Mouse (Mus musculus) heart, embryonic 15.5 days (tissue): Measurements from ENCODE around the gene Gm2663. TPM values are rescaled to one million over a fixed set of nuclear protein-coding genes. Genes with fewer than 3 reads are reported as not detected.
"Not testable (repeated sequence)": the region's sequence is repeated elsewhere in the genome, so short reads cannot be mapped to it uniquely, and the experiment has no call there.

ENCODE experiments used
- ATAC-seq: fragments of 200-750 bp; cut with Nextera tagmentation; replicated peaks from 2 replicates; pipeline ENCODE4 v1.8.0; 2017; ENCODE audit warnings: low read depth, moderate TSS enrichment; ENCODE audit not compliant: insufficient number of reproducible peaks, insufficient read depth, low FRiP score
- H3K27ac ChIP-seq: fragments of 300-500 bp; sonication (generic); 2 replicates; pipeline ENCODE4 v1.5.1; 2015; ENCODE audit warnings: mild to moderate bottlenecking, inconsistent platforms
- H3K27me3 ChIP-seq: fragments of 300-500 bp; sonication (generic); 2 replicates; pipeline ENCODE4 v1.6.1; 2015; ENCODE audit warnings: inconsistent platforms
- H3K36me3 ChIP-seq: fragments of 300-500 bp; sonication (generic); 2 replicates; pipeline ENCODE4 v1.6.1; 2015; ENCODE audit warnings: mild to moderate bottlenecking, inconsistent platforms
- H3K4me1 ChIP-seq: fragments of 300-500 bp; sonication (generic); replicated peaks from 2 replicates; pipeline ENCODE4 v1.6.1; 2015; ENCODE audit warnings: inconsistent platforms
- H3K4me2 ChIP-seq: fragments of 300-500 bp; sonication (generic); 2 replicates; pipeline ENCODE4 v1.6.1; 2015; ENCODE audit warnings: inconsistent platforms, mild to moderate bottlenecking, moderate library complexity
- H3K4me3 ChIP-seq: fragments of 300-500 bp; sonication (generic); 2 replicates; pipeline ENCODE4 v1.5.1; 2015; ENCODE audit warnings: mild to moderate bottlenecking, inconsistent platforms
- H3K9ac ChIP-seq: fragments of 300-500 bp; sonication (generic); 2 replicates; pipeline ENCODE4 v1.6.1; 2015; ENCODE audit warnings: mild to moderate bottlenecking, inconsistent platforms
- H3K9me3 ChIP-seq: fragments of 300-500 bp; sonication (generic); replicated peaks from 2 replicates; pipeline ENCODE4 v1.6.1; 2016; ENCODE audit warnings: inconsistent platforms
- WGBS: fragments of 180-500 bp; shearing (Covaris S2); methylation state at CpG from one replicate; pipeline ENCODE4 v1.1.7; 2015; ENCODE audit warnings: mixed read lengths; 5-methylcytosine and 5-hydroxymethylcytosine counted together
- polyA plus RNA-seq: library from polyadenylated mRNA; unstranded; fragments of >200 nt; fragmentation: Nextera tagmentation; extraction: Ambion mirVana; gene quantifications from 2 replicates; pipeline ENCODE4 v1.2.1, GENCODE M21; 2015

The Gm2663 gene
- 0.34 TPM in 1 of 2 replicates, not detected in the other for polyA plus RNA-seq

DNA sequence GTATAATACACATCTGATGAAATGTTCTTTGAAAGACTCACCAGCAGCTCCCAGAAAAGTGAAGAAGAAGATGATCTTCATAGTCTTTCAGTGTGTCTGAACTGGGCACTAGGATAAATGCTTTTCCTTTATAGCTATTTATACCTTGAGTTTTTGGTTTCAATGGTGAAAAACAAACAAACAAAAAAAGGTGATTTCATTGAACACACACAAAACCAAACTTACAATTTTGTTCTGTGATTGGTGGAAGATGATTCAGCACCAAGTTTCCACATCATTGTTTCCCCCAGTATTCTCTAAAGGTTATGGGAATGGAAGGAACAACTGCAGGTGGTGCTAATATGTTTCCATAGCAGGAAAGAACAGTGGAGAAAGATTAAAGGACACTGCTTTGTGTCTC, at the start of gene Gm2663:
Gm2663 (minus strand) TSS at position 101 of the 400 bp plus-strand sequence.
- not testable (repeated sequence) for H3K4me2 ChIP-seq, H3K27me3 ChIP-seq, H3K36me3 ChIP-seq, H3K9ac ChIP-seq, H3K4me3 ChIP-seq, H3K4me1 ChIP-seq, H3K9me3 ChIP-seq, H3K27ac ChIP-seq, ATAC-seq

DNA sequence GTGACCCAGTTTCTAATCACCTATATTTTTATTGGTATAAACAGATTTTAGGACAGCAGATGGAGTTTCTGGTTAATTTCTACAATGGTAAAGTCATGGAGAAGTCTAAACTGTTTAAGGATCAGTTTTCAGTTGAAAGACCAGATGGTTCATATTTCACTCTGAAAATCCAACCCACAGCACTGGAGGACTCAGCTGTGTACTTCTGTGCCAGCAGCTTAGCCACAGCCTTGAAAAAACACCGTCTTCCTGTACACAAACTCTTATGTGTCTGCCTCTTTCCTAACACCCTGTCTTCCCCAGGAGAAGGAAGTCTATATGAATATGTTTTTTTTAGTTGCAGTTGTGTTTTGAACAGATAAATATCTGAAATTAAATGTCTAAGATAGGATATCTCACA, 49.3 kb upstream of the Gm2663 start:
- no peak overlapping the region for H3K4me2 ChIP-seq
- H3K36me3 ChIP-seq: no peaks in the 10 kb centered on the region
- no peaks in the 10 kb centered on the region for H3K27me3 ChIP-seq
- no peak for ATAC-seq
- no peak overlapping the region for H3K4me3 ChIP-seq
- H3K27ac ChIP-seq: no peak overlapping the region
- no peak overlapping the region for H3K9ac ChIP-seq
- H3K4me1 ChIP-seq: no peaks in the 10 kb centered on the region
- no peaks in the 10 kb centered on the region for H3K9me3 ChIP-seq
- 46% methylated on average over 1 of the region's 1 CpGs for WGBS

DNA sequence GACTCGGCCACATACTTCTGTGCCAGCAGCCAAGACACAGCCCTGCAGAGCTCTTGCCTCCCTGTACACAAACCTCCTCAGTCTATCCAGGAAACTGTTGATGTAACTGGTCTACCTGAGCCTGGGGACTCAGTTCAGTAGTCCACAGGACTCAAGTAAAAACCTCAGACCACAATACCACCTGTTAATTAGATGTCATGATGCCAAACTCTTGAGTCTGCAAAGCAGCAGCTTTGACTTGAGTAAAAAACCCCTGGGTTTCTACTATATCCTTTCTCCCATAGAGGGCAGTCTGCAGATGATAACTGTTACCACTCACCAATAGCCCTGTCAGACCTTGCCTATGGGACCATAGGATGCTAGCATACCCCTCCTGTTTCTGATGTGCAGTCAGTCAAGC, 48.7 kb upstream of the Gm2663 start:
- Histone ChIP-seq H3K4me2 (no peak overlapping the region), H3K9me3 (no peaks in the 10 kb centered on the region), H3K4me3 (no peak overlapping the region), H3K27me3 (no peaks in the 10 kb centered on the region), H3K4me1 (no peaks in the 10 kb centered on the region), H3K27ac (no peak overlapping the region), H3K36me3 (no peaks in the 10 kb centered on the region), H3K9ac (no peak overlapping the region)
- 71% methylated on average over 1 of the region's 1 CpGs for WGBS
- no peak for ATAC-seq

DNA sequence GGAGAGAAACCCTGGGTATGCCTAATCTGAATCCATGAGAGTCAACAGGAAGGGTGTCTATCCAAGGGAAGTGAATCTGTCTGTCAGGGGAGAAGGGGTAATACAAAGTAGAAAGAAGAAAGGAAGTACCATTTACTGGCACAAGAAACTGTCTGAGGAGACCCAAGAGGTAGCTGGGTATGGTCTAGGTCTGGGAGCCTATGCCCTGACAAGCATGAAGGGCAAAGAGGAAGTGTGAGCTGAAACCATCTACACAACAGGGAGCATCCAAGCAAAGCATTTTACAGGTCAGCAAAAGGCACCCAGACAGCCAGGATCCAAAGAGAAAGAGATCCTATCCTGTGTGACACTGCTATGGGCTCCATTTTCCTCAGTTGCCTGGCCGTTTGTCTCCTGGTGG, 47.9 kb upstream of the Gm2663 start:
- Histone ChIP-seq H3K27ac (no peak overlapping the region), H3K27me3 (no peaks in the 10 kb centered on the region), H3K9ac (no peak overlapping the region), H3K36me3 (no peaks in the 10 kb centered on the region), H3K4me1 (no peaks in the 10 kb centered on the region), H3K4me3 (no peak overlapping the region), H3K9me3 (no peaks in the 10 kb centered on the region), H3K4me2 (no peak overlapping the region)
- no peak for ATAC-seq
- 81% methylated on average over 1 of the region's 1 CpGs for WGBS

DNA sequence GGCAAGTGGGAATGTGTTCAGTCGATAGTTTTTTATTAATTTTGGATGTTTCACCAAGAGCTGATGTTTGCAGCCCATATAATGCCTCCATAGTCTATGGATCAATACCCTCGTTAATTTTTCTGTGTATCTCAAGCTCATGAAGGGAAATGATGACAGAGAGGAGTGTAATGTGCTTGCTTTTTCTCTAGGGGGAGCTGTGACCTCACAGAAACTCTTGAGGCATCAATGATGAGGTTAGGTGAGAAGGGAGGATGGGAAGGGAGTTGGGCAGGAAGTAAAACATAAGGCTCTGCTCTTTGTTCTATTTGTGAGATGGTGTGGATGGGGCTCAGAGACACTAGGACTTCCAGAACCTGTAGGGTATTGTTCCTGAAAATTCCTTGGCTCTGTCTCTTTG, 47.3 kb upstream of the Gm2663 start:
- ATAC-seq: no peak
- no peaks in the 10 kb centered on the region for H3K36me3 ChIP-seq
- WGBS: 54% methylated on average over 2 of the region's 2 CpGs

DNA sequence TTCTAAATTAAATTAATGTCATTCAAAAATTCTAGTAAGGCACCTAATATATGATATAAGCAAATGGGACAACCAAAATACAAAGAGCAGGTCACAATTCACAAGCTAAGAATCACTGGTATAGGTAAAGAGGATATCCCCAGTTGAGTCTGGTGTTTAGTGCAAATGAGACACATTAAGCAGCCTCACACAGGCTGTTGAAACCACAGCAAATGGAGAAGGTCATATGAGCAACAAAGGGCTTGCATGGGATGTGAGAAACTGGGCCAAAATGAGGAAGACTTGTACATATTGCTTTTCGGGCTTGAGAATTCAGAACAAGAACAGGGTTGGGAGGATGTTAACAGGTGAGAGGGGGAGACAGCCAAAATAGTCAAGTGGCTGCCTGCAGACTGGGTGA, 45.5 kb upstream of the Gm2663 start:
- no peaks in the 10 kb centered on the region for H3K27me3 ChIP-seq
- 68% methylated on average over 1 of the region's 1 CpGs for WGBS
- no peak overlapping the region for H3K4me3 ChIP-seq
- no peak overlapping the region for H3K4me2 ChIP-seq
- H3K4me1 ChIP-seq: no peaks in the 10 kb centered on the region
- ATAC-seq: no peak
- H3K9me3 ChIP-seq: no peaks in the 10 kb centered on the region
- no peaks in the 10 kb centered on the region for H3K36me3 ChIP-seq
- H3K9ac ChIP-seq: no peak overlapping the region
- H3K27ac ChIP-seq: no peak overlapping the region

More for the DNA sequence above, 47.3 kb upstream of the Gm2663 start:
- Histone ChIP-seq H3K9ac (no peak overlapping the region), H3K27me3 (no peaks in the 10 kb centered on the region), H3K4me1 (no peaks in the 10 kb centered on the region), H3K9me3 (no peaks in the 10 kb centered on the region), H3K4me2 (no peak overlapping the region), H3K27ac (no peak overlapping the region), H3K4me3 (no peak overlapping the region)

DNA sequence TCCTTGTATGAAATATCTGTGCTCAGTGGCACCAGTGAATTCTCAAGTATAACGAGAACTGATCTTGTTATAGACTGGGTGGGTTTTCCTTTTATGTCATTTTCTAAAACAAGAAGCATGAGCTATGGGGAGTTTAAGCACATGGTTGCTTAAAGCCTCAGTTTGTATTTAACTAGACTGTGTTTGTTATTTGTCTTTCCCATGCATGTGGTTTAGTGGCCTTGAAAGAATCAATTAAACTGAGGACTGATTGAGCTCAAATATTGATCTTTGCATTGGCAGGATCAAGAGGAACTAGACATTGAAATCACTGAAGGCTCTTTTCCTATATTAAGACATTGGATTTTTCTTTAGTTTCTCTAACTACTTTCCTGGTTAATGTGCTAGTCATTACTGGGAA, 45.0 kb upstream of the Gm2663 start:
- no peak overlapping the region for H3K4me2 ChIP-seq
- H3K36me3 ChIP-seq: no peaks in the 10 kb centered on the region
- no peak overlapping the region for H3K4me3 ChIP-seq
- H3K9me3 ChIP-seq: no peaks in the 10 kb centered on the region
- no peak for ATAC-seq
- no peaks in the 10 kb centered on the region for H3K4me1 ChIP-seq
- no peaks in the 10 kb centered on the region for H3K27me3 ChIP-seq
- WGBS: 68% methylated on average over 1 of the region's 1 CpGs
- no peak overlapping the region for H3K9ac ChIP-seq
- no peak overlapping the region for H3K27ac ChIP-seq

DNA sequence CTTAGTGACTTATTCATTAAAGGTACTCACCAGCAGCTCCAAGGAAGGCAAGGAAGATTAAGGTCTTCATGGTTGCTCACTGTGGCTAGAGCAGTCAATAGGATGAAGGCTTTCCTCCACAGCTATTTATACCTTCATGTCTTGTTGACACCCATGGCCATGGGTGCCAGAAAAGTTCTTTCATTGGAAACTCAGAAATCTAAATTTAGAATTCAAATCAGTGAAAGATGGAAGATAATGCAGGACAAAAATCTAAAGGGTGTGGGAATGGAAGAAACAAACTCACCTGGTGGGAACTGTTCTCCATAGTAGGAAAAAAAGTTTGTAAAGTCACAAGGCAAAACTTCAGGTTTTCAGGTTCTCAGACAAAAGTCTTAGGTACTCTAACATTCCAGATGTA, 36.1 kb upstream of the Gm2663 start, which contains the start of gene 2210010C04Rik:
2210010C04Rik (minus strand) TSS at position 101 of the 400 bp plus-strand sequence.
- H3K9ac ChIP-seq: no peak within 1 kb of the TSS
- H3K4me1 ChIP-seq: no peaks in the 10 kb centered on the region
- no peak within 1 kb of the TSS for H3K27ac ChIP-seq
- no peak for ATAC-seq
- no peaks in the 10 kb centered on the region for H3K36me3 ChIP-seq
- H3K4me2 ChIP-seq: no peak within 1 kb of the TSS
- H3K27me3 ChIP-seq: no peaks in the 10 kb centered on the region
- no peak within 1 kb of the TSS for H3K4me3 ChIP-seq
- H3K9me3 ChIP-seq: no peaks in the 10 kb centered on the region

DNA sequence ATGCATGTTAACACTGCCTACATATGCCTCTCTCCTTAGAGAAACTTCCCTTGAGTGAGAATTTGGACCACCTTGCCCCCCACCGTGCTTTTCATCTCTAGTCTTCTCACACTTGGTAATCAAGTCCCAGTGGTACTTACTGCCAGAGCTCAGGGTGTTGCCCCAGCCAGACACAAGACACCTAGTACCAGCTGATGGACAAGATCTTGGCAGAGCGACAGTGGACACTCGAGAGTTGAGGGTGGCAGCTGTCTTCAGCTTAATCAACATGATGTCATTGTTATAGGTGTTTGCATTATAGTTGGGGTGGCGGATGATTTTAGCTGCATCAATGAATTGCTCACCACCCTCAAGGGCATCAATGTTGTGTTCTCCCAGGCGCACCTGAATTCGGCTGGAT, 33.5 kb upstream of the Gm2663 start:
- no peaks in the 10 kb centered on the region for H3K27me3 ChIP-seq
- no peaks in the 10 kb centered on the region for H3K9me3 ChIP-seq
- no peak overlapping the region for H3K9ac ChIP-seq
- no peak overlapping the region for H3K4me2 ChIP-seq
- H3K27ac ChIP-seq: no peak overlapping the region
- 78% methylated on average over 6 of the region's 6 CpGs for WGBS
- no peak overlapping the region for H3K4me3 ChIP-seq
- no peaks in the 10 kb centered on the region for H3K4me1 ChIP-seq
- no peak for ATAC-seq
- H3K36me3 ChIP-seq: no peaks in the 10 kb centered on the region

DNA sequence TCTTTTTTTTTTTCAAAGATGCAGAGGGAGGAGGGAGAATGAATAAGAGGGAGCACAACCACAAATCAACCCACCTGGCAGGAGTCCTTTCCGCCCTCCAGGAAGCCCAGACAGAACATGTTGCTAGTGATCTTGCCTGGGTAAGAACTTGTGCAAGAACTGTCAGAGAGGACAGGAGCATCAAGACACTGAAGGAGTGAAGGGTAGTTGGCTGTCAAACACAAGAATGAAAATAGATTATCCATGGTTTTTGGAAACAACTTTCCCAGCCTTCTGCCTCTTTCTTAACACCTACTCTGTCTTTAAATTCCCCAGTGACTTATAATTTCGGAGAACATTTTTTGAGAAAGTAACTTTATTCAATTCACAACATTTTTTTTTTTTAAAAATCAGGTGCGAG, 33.0 kb upstream of the Gm2663 start:
- WGBS: 76% methylated on average over 3 of the region's 3 CpGs
- H3K4me1 ChIP-seq: no peaks in the 10 kb centered on the region
- no peaks in the 10 kb centered on the region for H3K36me3 ChIP-seq
- no peak overlapping the region for H3K9ac ChIP-seq
- no peak overlapping the region for H3K27ac ChIP-seq
- H3K27me3 ChIP-seq: no peaks in the 10 kb centered on the region
- H3K4me3 ChIP-seq: no peak overlapping the region
- no peak overlapping the region for H3K4me2 ChIP-seq
- ATAC-seq: no peak
- no peaks in the 10 kb centered on the region for H3K9me3 ChIP-seq

DNA sequence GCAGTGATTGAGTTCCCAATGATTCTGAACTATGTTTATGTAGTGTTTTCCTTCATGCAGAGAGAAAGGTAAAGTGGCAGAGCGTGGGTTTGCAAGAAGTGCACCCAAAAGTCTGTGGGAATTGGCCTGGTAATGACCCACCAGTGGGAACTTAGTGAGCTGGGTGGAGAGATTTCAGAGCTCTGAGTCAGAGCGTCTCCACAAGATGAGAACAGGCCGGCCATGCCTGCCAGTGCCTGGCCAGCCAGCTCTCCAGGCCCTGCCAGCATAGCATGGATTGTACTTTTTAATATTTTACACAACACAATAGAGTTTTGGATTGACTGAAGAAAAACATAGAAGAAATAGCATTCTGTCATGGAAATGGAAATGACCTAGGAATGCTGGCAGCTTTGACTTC, 31.5 kb upstream of the Gm2663 start:
- no peak for ATAC-seq
- no peak overlapping the region for H3K4me3 ChIP-seq
- no peak overlapping the region for H3K27ac ChIP-seq
- no peak overlapping the region for H3K9ac ChIP-seq
- H3K27me3 ChIP-seq: no peaks in the 10 kb centered on the region
- 72% methylated on average over 3 of the region's 3 CpGs for WGBS
- H3K9me3 ChIP-seq: no peaks in the 10 kb centered on the region
- no peak overlapping the region for H3K4me2 ChIP-seq
- H3K4me1 ChIP-seq: no peaks in the 10 kb centered on the region
- H3K36me3 ChIP-seq: no peaks in the 10 kb centered on the region

DNA sequence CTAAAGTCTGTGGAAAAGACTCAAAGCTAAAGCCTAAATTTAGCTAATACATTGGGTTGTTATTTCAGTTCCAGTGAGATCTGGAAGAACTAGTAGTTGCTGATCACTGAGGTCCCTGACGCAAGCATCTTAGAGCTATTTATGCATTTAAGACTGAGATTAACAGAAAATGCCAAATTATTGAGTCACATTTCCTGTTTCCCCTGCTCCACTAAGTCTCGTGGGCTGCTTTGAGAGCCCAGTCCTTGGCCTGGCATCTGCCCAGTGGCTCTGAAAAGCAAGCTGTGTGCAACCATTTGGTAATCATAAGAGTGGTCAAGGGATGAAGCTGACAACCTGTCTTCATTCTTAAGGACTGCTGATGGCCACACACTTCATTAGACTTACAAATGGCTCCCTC, 27.8 kb upstream of the Gm2663 start:
- H3K9me3 ChIP-seq: no peaks in the 10 kb centered on the region
- no peaks in the 10 kb centered on the region for H3K27me3 ChIP-seq
- H3K9ac ChIP-seq: no peak overlapping the region
- no peaks in the 10 kb centered on the region for H3K4me1 ChIP-seq
- no peak for ATAC-seq
- no peak overlapping the region for H3K4me2 ChIP-seq
- H3K27ac ChIP-seq: no peak overlapping the region
- no peak overlapping the region for H3K4me3 ChIP-seq
- H3K36me3 ChIP-seq: no peaks in the 10 kb centered on the region
- 34% methylated on average over 2 of the region's 2 CpGs for WGBS
